Mouse (Mus musculus) cerebellum, adult 9-10 months (tissue): Measurements from ENCODE around the gene Hist1h1c.

Experiments
- DNase-seq: peaks from one replicate; pipeline ENCODE4 v3.0.0; 2022

Gene Hist1h1c

DNA sequence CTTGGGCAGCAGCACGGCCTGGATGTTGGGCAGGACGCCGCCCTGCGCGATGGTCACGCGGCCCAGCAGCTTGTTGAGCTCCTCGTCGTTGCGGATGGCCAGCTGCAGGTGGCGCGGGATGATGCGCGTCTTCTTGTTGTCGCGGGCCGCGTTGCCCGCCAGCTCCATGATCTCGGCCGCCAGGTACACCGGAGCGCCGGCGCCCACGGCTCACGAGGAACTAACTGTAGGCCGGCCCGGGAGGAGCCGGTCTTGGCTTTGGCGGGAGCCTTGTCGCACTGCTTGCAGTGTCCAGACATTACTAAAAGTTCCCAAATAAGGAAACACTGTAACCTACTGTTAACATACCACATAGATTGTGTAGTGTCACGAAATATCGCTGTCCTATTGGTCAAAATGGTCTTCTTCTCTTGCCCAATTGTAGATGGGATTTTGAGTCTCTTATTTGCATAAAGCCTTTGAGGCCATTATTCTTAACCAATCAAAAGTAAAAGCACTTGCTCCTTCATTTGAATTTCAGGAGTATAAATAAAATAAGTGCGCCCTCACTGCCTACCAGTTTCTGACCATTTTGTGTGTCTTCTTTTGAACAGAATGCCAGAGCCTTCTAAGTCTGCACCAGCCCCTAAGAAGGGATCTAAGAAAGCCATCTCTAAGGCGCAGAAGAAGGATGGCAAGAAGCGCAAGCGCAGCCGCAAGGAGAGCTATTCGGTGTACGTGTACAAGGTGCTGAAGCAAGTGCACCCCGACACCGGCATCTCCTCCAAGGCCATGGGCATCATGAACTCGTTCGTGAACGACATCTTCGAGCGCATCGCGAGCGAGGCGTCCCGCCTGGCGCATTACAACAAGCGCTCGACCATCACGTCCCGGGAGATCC, 7.8 kb downstream of the Hist1h1c start, which contains the start of gene Hist1h2bb:
Hist1h2bb (plus strand) TSS at position 534 of the 880 bp plus-strand sequence.
- peak; percentile 94 for DNase-seq

GRCm38 (mm10) chr13:23747081-23747891, 8.7 kb downstream of the Hist1h1c start:
- peak; percentile 43 for DNase-seq

- peak; percentile 17 for DNase-seq
These were observed 9.3 kb downstream of the Hist1h1c start for GRCm38 (mm10) chr13:23747892-23748288.

- DNase-seq, result peak; percentile 29
These were observed 11.0 kb downstream of the Hist1h1c start for GRCm38 (mm10) chr13:23749563-23750121.

DNA sequence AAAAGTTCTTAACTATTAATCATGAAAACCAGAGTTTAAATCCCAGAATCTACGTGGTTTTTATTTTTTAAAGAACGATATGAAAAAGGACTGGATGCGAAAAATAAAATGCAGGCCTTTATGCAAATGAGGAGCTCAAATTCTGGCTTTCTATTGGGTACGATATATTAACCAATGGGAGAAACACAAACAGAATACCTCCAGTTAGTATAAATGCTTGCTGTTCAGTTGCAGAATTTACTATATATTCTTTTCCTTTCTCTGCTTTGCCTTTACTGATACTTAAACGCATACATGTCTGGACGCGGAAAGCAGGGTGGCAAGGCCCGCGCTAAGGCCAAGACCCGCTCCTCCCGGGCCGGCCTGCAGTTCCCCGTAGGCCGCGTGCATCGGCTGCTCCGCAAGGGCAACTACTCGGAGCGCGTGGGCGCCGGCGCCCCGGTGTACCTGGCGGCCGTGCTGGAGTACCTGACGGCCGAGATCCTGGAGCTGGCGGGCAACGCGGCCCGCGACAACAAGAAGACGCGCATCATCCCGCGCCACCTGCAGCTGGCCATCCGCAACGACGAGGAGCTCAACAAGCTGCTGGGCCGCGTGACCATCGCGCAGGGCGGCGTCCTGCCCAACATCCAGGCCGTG, 12.3 kb downstream of the Hist1h1c start, which contains the start of gene Hist1h2ab:
Hist1h2ab (plus strand) TSS at position 288 of the 639 bp plus-strand sequence.
- DNase-seq, result peak; percentile 80

DNA sequence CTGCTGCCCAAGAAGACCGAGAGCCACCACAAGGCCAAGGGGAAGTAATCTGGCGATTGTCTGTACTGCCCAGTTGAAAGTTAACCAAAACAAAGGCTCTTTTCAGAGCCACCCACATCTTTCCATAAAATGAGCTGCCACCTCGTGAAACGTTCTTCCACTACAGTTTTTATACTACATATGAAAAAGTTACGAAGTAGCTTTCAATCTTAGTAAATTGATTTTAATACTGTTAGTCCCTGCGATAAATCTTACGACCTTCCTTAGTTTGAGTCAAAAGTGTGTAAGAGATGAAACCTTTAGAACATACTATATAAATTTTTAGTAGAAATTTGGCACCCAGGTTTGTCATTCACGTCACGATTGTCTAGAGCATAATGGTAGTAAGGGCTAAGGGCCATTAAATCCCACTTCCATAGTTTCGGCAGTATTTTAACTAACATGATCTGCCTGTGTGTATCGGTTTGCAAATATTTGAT, 12.9 kb downstream of the Hist1h1c start:
- DNase-seq, result peak; percentile 33

GRCm38 (mm10) chr13:23752067-23752741, 13.6 kb downstream of the Hist1h1c start, which contains the start of gene Hist1h3b:
TSS of gene Hist1h3b (plus strand) at chr13:23752267.
- peak; percentile 80 for DNase-seq

- DNase-seq, result no peak
These were observed 14.1 kb downstream of the Hist1h1c start for GRCm38 (mm10) chr13:23752742-23753172.

DNA sequence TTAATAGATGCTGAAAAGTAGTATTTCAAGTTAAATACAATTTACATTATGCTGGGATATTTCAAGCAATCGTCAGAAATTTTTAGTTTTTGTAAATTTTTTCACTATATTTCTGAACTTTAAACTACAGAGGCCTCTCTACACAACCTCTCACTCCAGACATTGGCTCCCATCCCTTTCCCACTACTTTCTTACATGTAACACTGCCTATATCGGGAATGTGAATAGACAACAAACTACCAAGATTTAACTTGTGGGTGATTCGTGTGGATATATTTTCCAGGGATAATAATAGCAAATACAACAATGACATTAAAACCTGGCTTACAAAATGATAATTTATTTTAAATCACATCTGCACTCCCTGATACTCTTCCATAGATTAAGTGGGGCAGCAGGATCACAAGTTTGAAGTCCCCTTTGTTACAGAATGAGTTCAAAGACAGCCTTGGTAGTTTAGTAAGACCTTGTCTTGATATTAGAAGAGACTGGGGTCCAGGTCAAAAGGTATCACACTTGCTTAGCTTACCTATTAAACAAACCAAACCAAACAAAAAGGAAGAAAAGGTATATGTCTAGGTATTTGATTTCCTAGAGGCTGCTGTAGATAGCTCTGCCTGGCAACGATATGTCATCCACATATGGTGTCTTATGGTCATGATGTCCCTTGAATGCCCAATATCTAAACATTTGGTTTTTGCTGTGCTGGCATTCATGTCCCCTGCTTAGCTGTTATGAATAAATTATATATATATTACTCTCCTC, 14.9 kb downstream of the Hist1h1c start:
- DNase-seq, result no peak

GRCm38 (mm10) chr13:23755000-23755399, 16.4 kb downstream of the Hist1h1c start:
- no peak for DNase-seq

GRCm38 (mm10) chr13:23756790-23757189, 18.2 kb downstream of the Hist1h1c start, which contains the start of gene Hist1h4b:
TSS of gene Hist1h4b (plus strand) at chr13:23757013.
- peak; percentile 95 for DNase-seq

DNA sequence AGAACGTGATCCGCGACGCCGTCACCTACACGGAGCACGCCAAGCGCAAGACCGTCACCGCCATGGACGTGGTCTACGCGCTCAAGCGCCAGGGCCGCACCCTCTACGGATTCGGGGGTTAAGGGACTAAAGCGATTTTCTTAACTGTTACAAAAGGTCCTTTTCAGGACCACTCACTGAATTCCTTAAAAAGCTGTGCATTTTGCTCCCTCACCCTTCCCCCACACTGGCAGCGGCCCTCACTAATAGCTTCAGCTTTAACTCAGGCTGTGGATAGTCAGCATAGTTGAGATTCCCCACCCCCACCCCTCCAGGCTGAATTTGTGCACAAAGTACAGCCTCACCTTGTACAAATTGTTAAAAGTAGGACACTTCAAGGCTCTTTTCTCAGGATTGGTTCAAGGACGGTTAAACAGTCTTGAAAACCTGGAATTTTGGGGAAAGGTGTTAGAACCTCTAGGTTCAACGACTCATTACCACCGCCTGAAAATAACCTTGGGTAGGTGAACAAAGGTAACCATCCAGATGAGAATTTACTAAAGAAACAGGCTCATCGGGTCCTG, 18.7 kb downstream of the Hist1h1c start:
- DNase-seq, result no peak

DNA sequence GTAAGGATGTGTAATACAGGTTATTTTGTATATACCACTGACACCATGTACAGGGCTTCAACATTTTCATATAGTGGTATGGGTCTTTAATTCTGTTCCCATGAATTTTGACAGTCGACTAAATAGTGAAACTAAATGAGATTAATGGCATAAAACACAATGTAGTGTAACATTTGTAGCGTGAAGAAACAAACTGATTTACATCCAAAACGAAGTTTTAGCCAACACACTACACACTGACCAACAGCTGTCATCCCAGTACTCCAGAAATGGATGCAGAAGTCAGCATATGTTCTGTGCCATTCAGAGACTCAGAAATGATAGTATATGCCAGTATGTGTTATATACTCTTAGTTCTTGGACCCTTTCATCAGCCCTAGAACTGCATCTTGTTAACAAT, 19.3 kb downstream of the Hist1h1c start:
- DNase-seq, result no peak

DNA sequence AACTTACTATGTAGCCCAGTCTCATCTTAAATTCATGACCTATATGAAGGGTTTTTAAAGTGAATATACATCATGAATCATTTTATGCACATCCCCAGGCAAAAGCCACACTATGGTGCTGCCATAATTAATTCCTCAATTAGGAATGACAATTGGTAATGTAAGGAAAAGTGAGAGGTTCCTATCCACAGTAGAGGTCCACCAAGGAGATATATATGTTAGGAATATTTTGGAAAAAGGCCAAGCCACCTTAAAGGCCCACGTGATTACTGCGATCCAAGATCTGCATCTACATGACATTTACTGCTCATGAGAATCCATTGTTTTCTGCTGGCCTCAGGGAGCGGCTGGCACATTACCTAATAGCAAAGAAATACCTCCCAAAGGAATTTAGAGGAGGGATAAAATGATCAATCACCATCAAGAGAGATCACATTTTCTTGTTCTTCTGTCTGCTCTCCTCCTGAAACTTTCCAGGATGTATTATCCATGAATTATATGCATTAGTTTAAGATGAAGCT, 20.7 kb downstream of the Hist1h1c start:
- peak; percentile 47 for DNase-seq

GRCm38 (mm10) chr13:23759916-23760239, 21.3 kb downstream of the Hist1h1c start:
- DNase-seq, result no peak

- peak; percentile 64 for DNase-seq
These were observed 21.8 kb downstream of the Hist1h1c start for GRCm38 (mm10) chr13:23760240-23760971.

DNA sequence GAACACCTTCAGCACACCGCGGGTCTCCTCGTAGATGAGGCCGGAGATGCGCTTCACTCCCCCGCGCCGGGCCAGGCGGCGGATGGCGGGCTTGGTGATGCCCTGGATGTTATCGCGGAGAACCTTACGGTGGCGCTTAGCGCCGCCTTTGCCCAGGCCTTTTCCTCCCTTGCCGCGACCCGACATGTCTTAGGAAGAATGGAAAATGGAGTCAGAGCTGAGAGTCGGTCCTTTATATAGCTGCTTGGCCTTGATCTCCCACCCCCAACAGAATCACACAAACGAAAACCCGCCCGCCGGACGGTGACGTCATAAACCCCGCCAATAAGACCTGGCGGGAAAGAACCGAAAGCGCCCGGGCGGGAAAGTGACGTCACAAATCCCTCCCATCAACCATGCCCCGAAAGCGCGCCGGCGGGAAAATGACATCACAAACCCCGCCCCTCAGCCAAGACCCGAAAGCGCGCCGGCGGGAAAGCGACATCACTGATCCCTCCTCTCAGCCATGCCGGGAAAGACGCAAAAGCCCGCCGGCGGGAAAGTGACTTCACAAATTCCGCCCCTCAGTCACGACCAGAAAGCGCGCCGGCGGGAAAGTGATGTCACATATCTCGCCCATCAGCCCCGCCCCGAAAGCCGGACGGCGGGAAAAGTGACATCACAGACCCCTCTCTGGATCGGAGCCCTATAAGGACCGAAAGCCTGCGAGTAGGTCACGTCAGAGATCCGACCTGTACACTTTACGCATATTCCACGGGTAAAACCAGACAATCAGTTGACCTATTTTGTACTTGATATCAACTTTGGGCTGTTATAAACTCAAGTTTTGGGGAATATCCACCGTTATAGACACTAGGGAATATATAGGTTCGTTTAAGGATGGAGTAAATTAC, 22.6 kb downstream of the Hist1h1c start, which contains the start of gene Hist1h4a:
Hist1h4a (minus strand) TSS at position 259 of the 893 bp plus-strand sequence.
- DNase-seq, result peak; percentile 99
